Mouse (Mus musculus) thymus, adult 2 months (tissue): ENCODE measurements at regions not wholly inside any gene's neighbourhood (a gene's known extent, or its start where the extent isn't known, plus 50 kb on each side); places are given as distances from the start of the nearest gene placed in this dataset.

ENCODE experiments used
- CTCF ChIP-seq: fragments of 200-500 bp; IDR thresholded peaks from 2 replicates; pipeline ENCODE4 v1.5.1; 2012; ENCODE audit warnings: mild to moderate bottlenecking, control low read depth, low read length, moderate library complexity, borderline replicate concordance; ENCODE audit not compliant: control insufficient read depth, poor library complexity, insufficient read depth; ENCODE audit errors: extremely low read depth
- POLR2A ChIP-seq: fragments of 200-500 bp; IDR thresholded peaks from 2 replicates; pipeline ENCODE4 v1.6.1; 2012; ENCODE audit warnings: mild to moderate bottlenecking, low read length, control low read depth, moderate library complexity; ENCODE audit not compliant: control insufficient read depth, poor library complexity, insufficient read depth; ENCODE audit errors: extremely low read depth

DNA sequence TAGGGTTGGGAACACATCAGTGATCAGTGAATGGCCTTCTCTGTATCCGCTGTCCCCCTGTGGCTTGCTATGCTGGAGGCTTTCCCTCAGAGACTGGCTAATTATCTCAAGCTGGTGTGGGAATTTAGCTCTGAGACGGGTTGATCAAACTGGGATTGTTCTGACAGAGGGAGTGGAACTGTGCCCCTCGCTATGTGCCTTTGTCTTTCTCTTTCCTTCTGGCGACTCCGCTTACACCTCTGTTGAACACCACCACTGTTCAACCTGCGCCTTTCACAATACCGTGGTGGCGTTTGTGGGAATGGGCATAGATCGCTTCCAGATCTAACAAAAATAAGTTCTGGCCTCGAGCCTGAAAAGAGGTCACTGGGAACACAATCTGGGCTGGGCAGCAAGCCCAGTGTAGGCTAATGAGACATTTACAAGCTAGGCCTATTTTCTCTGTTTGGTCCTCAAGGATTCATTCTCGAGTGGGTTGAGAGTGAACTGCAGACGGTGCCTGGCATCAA is 60.8 kb downstream of the Phlda1 start:
- TF ChIP-seq CTCF (no peak), POLR2A (no peak)
